Mouse (Mus musculus) heart, embryonic 12.5 days (tissue): ENCODE results near the gene Tgfbr2. TPM values are rescaled to one million over a fixed set of nuclear protein-coding genes. Genes with fewer than 3 reads are reported as not detected.

ENCODE experiments used
- ATAC-seq: fragments of 200-750 bp; cut with Nextera tagmentation; 2 replicates; pipeline ENCODE4 v1.8.0; 2017; ENCODE audit warnings: moderate TSS enrichment, moderate library complexity; ENCODE audit not compliant: insufficient number of reproducible peaks, low FRiP score
- H3K27ac ChIP-seq: fragments of 300-500 bp; sonication (generic); 2 replicates; pipeline ENCODE4 v1.5.1; 2016; ENCODE audit warnings: mild to moderate bottlenecking, moderate library complexity; ENCODE audit not compliant: poor library complexity, severe bottlenecking
- H3K27me3 ChIP-seq: fragments of 300-500 bp; sonication (generic); replicated peaks from 2 replicates; pipeline ENCODE4 v1.6.1; 2016; ENCODE audit warnings: mild to moderate bottlenecking, moderate library complexity
- H3K36me3 ChIP-seq: fragments of 300-500 bp; sonication (generic); 2 replicates; pipeline ENCODE4 v1.6.1; 2016; ENCODE audit warnings: mild to moderate bottlenecking, moderate library complexity
- H3K4me1 ChIP-seq: fragments of 300-500 bp; sonication (generic); replicated peaks from 2 replicates; pipeline ENCODE4 v1.6.1; 2016; ENCODE audit warnings: mild to moderate bottlenecking
- H3K4me2 ChIP-seq: fragments of 300-500 bp; sonication (generic); 2 replicates; pipeline ENCODE4 v1.6.1; 2016; ENCODE audit warnings: mild to moderate bottlenecking, moderate library complexity
- H3K4me3 ChIP-seq: fragments of 300-500 bp; sonication (generic); 2 replicates; pipeline ENCODE4 v1.5.1; 2016; ENCODE audit warnings: mild to moderate bottlenecking
- H3K9ac ChIP-seq: fragments of 300-500 bp; sonication (generic); 2 replicates; pipeline ENCODE4 v1.6.1; 2016; ENCODE audit warnings: mild to moderate bottlenecking, moderate library complexity
- H3K9me3 ChIP-seq: fragments of 300-500 bp; sonication (generic); replicated peaks from 2 replicates; pipeline ENCODE4 v1.6.1; 2016; ENCODE audit warnings: mild to moderate bottlenecking, moderate library complexity
- WGBS: fragments of 180-500 bp; shearing (Covaris S2); methylation state at CpG from one replicate; pipeline ENCODE4 v1.1.7; 2016; 5-methylcytosine and 5-hydroxymethylcytosine counted together
- polyA plus RNA-seq: library from polyadenylated mRNA; unstranded; fragments of >200 nt; fragmentation: Nextera tagmentation; extraction: Ambion mirVana; gene quantifications from 2 replicates; pipeline ENCODE4 v1.2.1, GENCODE M21; 2016

The Tgfbr2 gene
- polyA plus RNA-seq, 1 experiment from 2014 or later: 22.0 TPM

DNA sequence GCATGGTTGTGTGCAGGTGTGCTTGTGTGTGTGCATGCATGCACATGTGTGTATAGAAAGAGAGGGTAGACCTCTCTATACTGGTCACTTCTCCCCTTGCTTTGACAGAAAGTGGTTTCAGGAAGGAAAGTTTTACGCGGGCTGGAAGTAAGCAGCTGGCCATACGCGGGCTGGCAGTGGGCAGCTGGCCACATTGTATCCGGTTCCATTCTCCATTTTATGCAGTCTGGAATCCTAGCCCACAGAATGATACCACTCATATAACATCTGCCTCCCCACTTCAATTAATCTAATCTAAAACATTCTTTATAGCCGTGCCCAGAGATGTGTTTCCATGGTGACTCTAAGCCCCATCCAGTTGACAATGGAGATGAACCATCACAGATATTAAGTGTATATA lies 136.9 kb downstream of the Tgfbr2 start:
- H3K4me3 ChIP-seq: no peak overlapping the region
- H3K36me3 ChIP-seq: no peaks in the 10 kb centered on the region
- H3K4me2 ChIP-seq: no peak overlapping the region
- H3K9me3 ChIP-seq: no peaks in the 10 kb centered on the region
- 0 out of 2 replicates have a peak, but pooled peaks cover 3% of the 10 kb centered on the region for H3K27me3 ChIP-seq
- no peak overlapping the region for H3K27ac ChIP-seq
- ATAC-seq: no peak
- WGBS: 78% methylated on average over 6 of the region's 6 CpGs
- no peak overlapping the region for H3K9ac ChIP-seq
- H3K4me1 ChIP-seq: no peaks in the 10 kb centered on the region
